Mouse (Mus musculus) lung, adult 18-20 months (tissue): ENCODE results near the gene Epb41.
A peak's percentile ranks its signal among the peaks of the same experiment; 100 is the strongest.

Experiments used
- DNase-seq, 2 experiments: peaks; one replicate each; pipeline ENCODE4 v3.0.0; 2022; ENCODE audit warnings: mixed read lengths in 2 of 2

Epb41 gene

GRCm38 (mm10) chr4:131883571-131883970, 191.6 kb downstream of the Epb41 start:
- peak in 1 of 2 experiments; percentile 13 for DNase-seq

- DNase-seq: no peak
Measured at GRCm38 (mm10) chr4:131881306-131881705, 193.8 kb downstream of the Epb41 start.

GRCm38 (mm10) chr4:131879692-131880091, 195.4 kb downstream of the Epb41 start:
- no peak for DNase-seq

GRCm38 (mm10) chr4:131876836-131877235, 198.3 kb downstream of the Epb41 start:
- peak; percentile 34 to 65 for DNase-seq

- no peak for DNase-seq
Measured at GRCm38 (mm10) chr4:131875242-131875641, 199.9 kb downstream of the Epb41 start.

GRCm38 (mm10) chr4:131874567-131874966, 200.6 kb downstream of the Epb41 start:
- DNase-seq: no peak

- no peak for DNase-seq
Measured at GRCm38 (mm10) chr4:131874169-131874536, 201.0 kb downstream of the Epb41 start.
